Mouse (Mus musculus): ENCODE measurements around the gene Ccnt2. TPM values are rescaled to one million over a fixed set of nuclear protein-coding genes. Genes with fewer than 3 reads are reported as not detected.

Gene Ccnt2
- polyA plus RNA-seq, 1 experiment from 2014 or later: 26.5 TPM

GRCm38 (mm10) chr1:127836619-127837018 lies 62.7 kb downstream of the Ccnt2 start:
- Histone ChIP-seq H3K27me3 (no peaks in the 10 kb centered on the region), H3K4me1 (replicated peaks) (no peaks in the 10 kb centered on the region; the same call in 1 of the 2 replicates), H3K4me2 (no peak overlapping the region), H3K4me3 (replicated peaks) (no peak overlapping the region), H3K9me3 (replicated peaks) (no peaks in the 10 kb centered on the region), H3K9ac (no peak overlapping the region), H3K36me3 (replicated peaks) (no peaks in the 10 kb centered on the region), H3K27ac (replicated peaks) (no peak overlapping the region)
- ATAC-seq (ENCODE audit: insufficient read depth): no peak
- 17% methylated on average over 4 of the region's 4 CpGs for WGBS (ENCODE audit: insufficient replicate concordance)

GRCm38 (mm10) chr1:127838602-127839001 lies 64.6 kb downstream of the Ccnt2 start:
- Histone ChIP-seq H3K4me2 (no peak overlapping the region), H3K27me3 (no peaks in the 10 kb centered on the region), H3K9ac (no peak overlapping the region), H3K27ac (replicated peaks) (no peak overlapping the region), H3K4me3 (replicated peaks) (no peak overlapping the region), H3K4me1 (replicated peaks) (no peaks in the 10 kb centered on the region; the same call in 1 of the 2 replicates), H3K36me3 (replicated peaks) (no peaks in the 10 kb centered on the region), H3K9me3 (replicated peaks) (no peaks in the 10 kb centered on the region)
- ATAC-seq (ENCODE audit: insufficient read depth): no peak
- 35% methylated on average over 1 of the region's 1 CpGs for WGBS (ENCODE audit: insufficient replicate concordance)

GRCm38 (mm10) chr1:127845472-127845871 lies 71.5 kb downstream of the Ccnt2 start:
- Histone ChIP-seq H3K9me3 (replicated peaks) (no peaks in the 10 kb centered on the region), H3K27ac (replicated peaks) (no peak overlapping the region), H3K36me3 (replicated peaks) (no peaks in the 10 kb centered on the region), H3K4me1 (replicated peaks) (no peaks in the 10 kb centered on the region), H3K27me3 (no peaks in the 10 kb centered on the region), H3K9ac (no peak overlapping the region), H3K4me2 (no peak overlapping the region), H3K4me3 (replicated peaks) (no peak overlapping the region)
- 29% methylated on average over 5 of the region's 5 CpGs for WGBS (ENCODE audit: insufficient replicate concordance)
- peak; percentile 57; the same call in 1 of the 2 replicates for ATAC-seq (ENCODE audit: insufficient read depth)

- WGBS (ENCODE audit: insufficient replicate concordance): 19% methylated on average over 7 of the region's 7 CpGs
- Histone ChIP-seq H3K4me1 (replicated peaks) (no peaks in the 10 kb centered on the region), H3K9me3 (replicated peaks) (no peaks in the 10 kb centered on the region), H3K27ac (replicated peaks) (no peak overlapping the region), H3K36me3 (replicated peaks) (no peaks in the 10 kb centered on the region), H3K27me3 (no peaks in the 10 kb centered on the region), H3K4me2 (no peak overlapping the region), H3K4me3 (replicated peaks) (no peak overlapping the region), H3K9ac (no peak overlapping the region)
- ATAC-seq (ENCODE audit: insufficient read depth): no peak
Observed at GRCm38 (mm10) chr1:127850075-127850610, 76.2 kb downstream of the Ccnt2 start.

- Histone ChIP-seq H3K9ac (no peak within 1 kb of the TSS), H3K27me3 (no peaks in the 10 kb centered on the region), H3K4me2 (no peak within 1 kb of the TSS), H3K4me1 (replicated peaks) (no peaks in the 10 kb centered on the region), H3K36me3 (replicated peaks) (no peaks in the 10 kb centered on the region), H3K27ac (replicated peaks) (no peak within 1 kb of the TSS), H3K9me3 (replicated peaks) (no peaks in the 10 kb centered on the region), H3K4me3 (replicated peaks) (no peak within 1 kb of the TSS)
- 71% methylated on average over 14 of the region's 14 CpGs for WGBS (ENCODE audit: insufficient replicate concordance)
- no peak for ATAC-seq (ENCODE audit: insufficient read depth)
Observed at GRCm38 (mm10) chr1:127854486-127855222, 80.7 kb downstream of the Ccnt2 start, which contains the start of gene Map3k19. Gene Map3k19 (minus strand): TSS chr1:127855031.

Other genes starting within 250 kb of the Ccnt2 start
- gene Tmem163, start 94.6 kb upstream of the Ccnt2 start, polyA plus RNA-seq (2015; fragmentation: Nextera tagmentation; extraction: Ambion mirVana): 0.21 and 0.26 TPM in 2 replicates
- gene Acmsd, start 44.8 kb upstream of the Ccnt2 start, polyA plus RNA-seq (2015; fragmentation: Nextera tagmentation; extraction: Ambion mirVana): 5.7 and 7.5 TPM in 2 replicates
- gene Map3k19, start 80.9 kb downstream of the Ccnt2 start, polyA plus RNA-seq (2015; fragmentation: Nextera tagmentation; extraction: Ambion mirVana): 0.02 TPM in 1 of 2 replicates, not detected in the other
- 8.2 and 9.1 TPM in 2 replicates for gene Rab3gap1, start 94.6 kb downstream of the Ccnt2 start, polyA plus RNA-seq (2015; fragmentation: Nextera tagmentation; extraction: Ambion mirVana)